Mouse (Mus musculus) G1E (cell line): Measurements from ENCODE around the gene Xdh. TPM values are rescaled to one million over a fixed set of nuclear protein-coding genes. Genes with fewer than 3 reads are reported as not detected.

Experiments
- ATAC-seq: 2 replicates; pipeline ENCODE4 v1.8.0; 2016; ENCODE audit warnings: mild to moderate bottlenecking; ENCODE audit not compliant: insufficient number of reproducible peaks, poor library complexity, low FRiP score, severe bottlenecking; ENCODE audit errors: extremely low read depth
- DNase-seq: peaks from one replicate; pipeline ENCODE4 v3.0.0; 2012; ENCODE audit warnings: low spot score
- H3K27me3 ChIP-seq: 2 replicates; pipeline ENCODE4 v1.6.1; 2012; ENCODE audit warnings: mild to moderate bottlenecking, low read length, inconsistent platforms; ENCODE audit not compliant: insufficient read depth
- H3K36me3 ChIP-seq: replicated peaks from 2 replicates; pipeline ENCODE3; 2012; ENCODE audit warnings: mild to moderate bottlenecking, inconsistent platforms
- H3K4me1 ChIP-seq: 2 replicates; pipeline ENCODE4 v1.6.1; 2012; ENCODE audit warnings: low read depth, low read length, inconsistent platforms, mixed read lengths; ENCODE audit not compliant: insufficient read depth
- H3K4me3 ChIP-seq: 2 replicates; pipeline ENCODE4 v1.5.1; 2012; ENCODE audit warnings: low read depth, mild to moderate bottlenecking, inconsistent platforms, low read length, moderate library complexity, mixed read lengths
- H3K9me3 ChIP-seq: replicated peaks from 2 replicates; pipeline ENCODE4 v1.6.1; 2012; ENCODE audit warnings: inconsistent platforms
- CTCF ChIP-seq: IDR thresholded peaks from 2 replicates; pipeline ENCODE4 v1.5.1; 2012; ENCODE audit warnings: low read depth, low read length, inconsistent platforms, mixed read lengths
- GATA1 ChIP-seq: IDR thresholded peaks from 2 replicates; pipeline ENCODE4 v1.6.1; 2012; ENCODE audit warnings: borderline replicate concordance, low read length, inconsistent platforms, mixed read lengths
- GATA2 ChIP-seq: IDR thresholded peaks from 2 replicates; pipeline ENCODE4 v1.6.1; 2012; ENCODE audit warnings: low read depth, low read length, inconsistent platforms, borderline replicate concordance
- POLR2AphosphoS5 ChIP-seq: IDR thresholded peaks from 2 replicates; pipeline ENCODE4 v1.6.1; 2012; ENCODE audit warnings: low read depth, low read length, inconsistent platforms; ENCODE audit not compliant: insufficient replicate concordance
- TAL1 ChIP-seq: conservative IDR thresholded peaks from 2 replicates; pipeline ENCODE4 v1.6.1; 2012; ENCODE audit warnings: low read depth, low read length, inconsistent platforms, mixed read lengths
- polyA plus RNA-seq: library from polyadenylated mRNA; stranded (reverse); fragments of >175 nt; gene quantifications from 2 replicates; pipeline ENCODE4 v1.2.3, GENCODE M21; 2012
- total RNA-seq, 2 experiments: library from RNA; stranded (forward) in 1 of 2; stranded (reverse) in 1 of 2; fragments of 200-1000 nt in 1 of 2; fragments of >200 nt in 1 of 2; fragmentation: Nextera tagmentation in 1 of 2; gene quantifications; 2 replicates each; pipeline ENCODE4 v1.2.3; 2014 to 2017

Gene Xdh
- total and polyA plus RNA-seq, 3 experiments, result 0.16 TPM; not detected in 2

DNA sequence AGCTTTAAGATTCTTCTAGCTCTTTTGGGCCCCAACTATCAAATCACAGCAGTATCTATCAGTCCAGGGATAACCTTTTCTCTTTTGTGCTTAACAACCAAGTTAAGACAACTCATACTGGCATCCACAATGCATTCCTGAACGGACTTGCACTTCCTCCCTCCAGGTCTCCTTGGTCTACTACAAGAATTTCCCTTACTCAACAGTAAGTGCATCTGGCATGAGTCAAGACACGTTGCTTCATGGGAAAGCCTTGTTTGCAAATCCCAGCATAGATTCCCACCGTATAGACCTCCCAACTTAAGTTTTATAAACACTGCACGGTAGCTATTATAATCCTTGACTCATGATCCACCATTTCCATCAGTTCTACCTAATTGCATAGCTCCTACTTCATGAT is 16.4 kb downstream of the Xdh start:
- Histone ChIP-seq H3K27me3 (no peaks in the 10 kb centered on the region), H3K4me3 (no peak overlapping the region), H3K36me3 (no peaks in the 10 kb centered on the region), H3K9me3 (peaks cover 32% of the 10 kb centered on the region), H3K4me1 (no peaks in the 10 kb centered on the region)
- ATAC-seq, result no peak
- no peak for TF ChIP-seq CTCF
- TF ChIP-seq GATA1, result no peak
- no peak for TF ChIP-seq GATA2
- no peak for TF ChIP-seq POLR2AphosphoS5
- no peak for DNase-seq

DNA sequence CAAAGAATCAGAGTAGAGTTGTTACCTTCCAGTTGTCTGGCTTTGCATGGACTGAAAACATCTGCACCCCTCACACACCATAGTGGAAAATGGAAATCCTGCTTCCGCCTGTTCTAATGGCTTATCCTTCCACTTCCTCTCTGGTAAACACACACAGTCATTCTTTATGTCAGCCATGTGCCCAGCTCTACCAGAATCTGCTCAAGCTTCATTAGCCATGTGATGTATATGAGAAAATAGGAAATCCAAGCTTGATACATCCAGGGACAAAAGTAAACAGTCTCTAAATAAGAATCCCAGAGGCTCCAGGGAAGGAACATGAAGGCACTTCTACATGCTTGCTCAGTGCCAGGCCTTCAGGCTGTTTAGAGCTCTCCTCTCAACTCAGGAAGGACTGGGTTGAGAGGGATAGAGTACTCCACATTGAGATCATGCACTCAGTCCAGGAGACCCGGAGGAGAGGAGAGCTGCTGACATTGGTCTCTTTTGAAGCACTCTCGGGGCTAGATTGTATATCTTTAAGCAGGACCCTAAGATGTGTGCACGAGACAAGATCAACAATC is 17.4 kb downstream of the Xdh start:
- TF ChIP-seq POLR2AphosphoS5, result no peak
- no peak for TF ChIP-seq TAL1
- TF ChIP-seq GATA2, result no peak
- TF ChIP-seq CTCF, result no peak
- TF ChIP-seq GATA1, result no peak
- no peak overlapping the region for H3K4me3 ChIP-seq
- ATAC-seq, result no peak
- H3K9me3 ChIP-seq, result peaks cover 26% of the 10 kb centered on the region
- H3K27me3 ChIP-seq, result no peaks in the 10 kb centered on the region
- no peaks in the 10 kb centered on the region for H3K4me1 ChIP-seq
- H3K36me3 ChIP-seq, result no peaks in the 10 kb centered on the region
- no peak for DNase-seq

DNA sequence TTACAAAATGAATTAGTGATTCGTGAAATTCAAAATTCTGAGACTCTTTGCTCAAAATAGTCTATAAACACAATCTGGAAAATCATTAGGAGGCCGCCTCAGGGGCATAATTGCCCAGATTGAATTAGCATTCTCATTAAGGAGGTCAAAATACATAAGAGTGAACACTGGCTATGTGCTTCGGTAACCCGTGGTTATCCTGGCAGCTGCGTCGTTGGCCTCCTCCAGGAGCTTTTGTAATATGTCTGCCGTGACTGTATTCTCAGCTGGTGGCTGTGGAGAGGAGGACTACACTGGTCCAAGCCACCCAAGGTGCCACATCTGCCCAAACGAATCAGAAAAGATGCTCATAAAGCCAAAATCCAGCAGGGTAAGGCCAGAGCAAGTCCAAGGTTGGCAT is 30.5 kb downstream of the Xdh start:
- TF ChIP-seq POLR2AphosphoS5 (no peak), GATA2 (no peak), TAL1 (no peak), CTCF (no peak), GATA1 (no peak)
- Histone ChIP-seq H3K4me1 (no peaks in the 10 kb centered on the region), H3K9me3 (peaks cover 57% of the 10 kb centered on the region), H3K4me3 (no peak overlapping the region), H3K36me3 (no peaks in the 10 kb centered on the region), H3K27me3 (no peaks in the 10 kb centered on the region)
- ATAC-seq (no peak), DNase-seq (no peak)

DNA sequence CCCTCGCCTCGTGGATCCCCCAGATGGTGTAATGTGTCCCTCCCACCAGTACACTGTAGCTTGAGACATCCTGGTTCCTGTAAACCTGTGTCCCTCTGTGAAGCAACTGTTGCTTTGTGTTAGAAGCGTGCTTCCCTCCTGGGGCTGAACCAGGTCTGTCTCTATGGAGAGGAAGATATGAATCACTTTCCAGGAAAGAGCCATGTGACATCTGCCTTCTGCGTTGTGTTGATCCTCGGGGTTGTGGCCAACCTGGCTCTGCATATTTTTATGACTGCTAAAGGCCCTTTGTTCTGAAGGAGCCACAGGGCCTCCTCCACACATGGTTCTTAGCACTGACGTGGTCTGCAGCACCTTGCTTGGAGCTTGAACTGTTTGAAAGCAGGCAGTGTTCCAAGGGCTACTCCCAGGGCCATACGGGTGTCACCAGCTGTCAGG is 31.0 kb downstream of the Xdh start:
- TF ChIP-seq CTCF (no peak), GATA1 (no peak), GATA2 (no peak), TAL1 (no peak)
- no peak overlapping the region for H3K4me3 ChIP-seq
- peaks cover 54% of the 10 kb centered on the region for H3K9me3 ChIP-seq
- no peaks in the 10 kb centered on the region for H3K27me3 ChIP-seq
- no peaks in the 10 kb centered on the region for H3K36me3 ChIP-seq
- H3K4me1 ChIP-seq, result no peaks in the 10 kb centered on the region
- ATAC-seq (no peak), DNase-seq (no peak)

- Histone ChIP-seq H3K9me3 (peaks cover 55% of the 10 kb centered on the region), H3K4me3 (no peak overlapping the region)
Measured at GRCm38 (mm10) chr17:73918138-73918537, 31.9 kb downstream of the Xdh start.

DNA sequence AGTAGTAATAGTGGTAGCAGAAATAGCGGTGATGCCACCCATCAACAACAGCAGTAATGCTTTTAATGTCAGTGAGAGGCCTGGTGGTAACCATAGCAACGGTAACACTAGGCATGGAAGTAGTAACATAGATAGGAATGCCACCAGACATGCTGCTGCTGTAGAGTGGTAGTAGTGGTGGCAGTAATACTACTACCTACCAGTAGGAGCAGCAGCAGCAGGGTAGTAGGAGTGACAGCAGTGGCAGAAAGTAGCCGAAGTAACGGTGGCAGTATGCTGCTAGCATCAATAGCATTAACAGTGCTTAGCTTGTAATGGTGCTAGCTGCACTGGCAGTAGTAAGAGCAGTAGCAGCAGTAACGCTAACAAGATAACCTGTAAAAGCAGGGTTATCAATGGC is 32.3 kb downstream of the Xdh start:
- H3K4me1 ChIP-seq, result no peaks in the 10 kb centered on the region
- H3K9me3 ChIP-seq, result peaks cover 54% of the 10 kb centered on the region
- no peak overlapping the region for H3K4me3 ChIP-seq
- DNase-seq (no peak), ATAC-seq (no peak)
- TF ChIP-seq GATA2 (no peak), POLR2AphosphoS5 (no peak), GATA1 (no peak), CTCF (no peak), TAL1 (no peak)
- H3K27me3 ChIP-seq, result no peaks in the 10 kb centered on the region
- no peaks in the 10 kb centered on the region for H3K36me3 ChIP-seq

More at GRCm38 (mm10) chr17:73918138-73918537, 31.9 kb downstream of the Xdh start:
- Histone ChIP-seq H3K4me1 (no peaks in the 10 kb centered on the region), H3K27me3 (no peaks in the 10 kb centered on the region), H3K36me3 (no peaks in the 10 kb centered on the region)
- ATAC-seq (no peak), DNase-seq (no peak)
- no peak for TF ChIP-seq GATA1
- TF ChIP-seq TAL1, result no peak
- TF ChIP-seq GATA2, result no peak
- TF ChIP-seq POLR2AphosphoS5, result no peak
- no peak for TF ChIP-seq CTCF

GRCm38 (mm10) chr17:73914730-73915129 is 35.3 kb downstream of the Xdh start:
- no peak overlapping the region for H3K4me3 ChIP-seq
- H3K4me1 ChIP-seq, result no peaks in the 10 kb centered on the region
- ATAC-seq (no peak), DNase-seq (no peak)
- H3K36me3 ChIP-seq, result no peaks in the 10 kb centered on the region
- H3K9me3 ChIP-seq, result peaks cover 41% of the 10 kb centered on the region
- no peaks in the 10 kb centered on the region for H3K27me3 ChIP-seq
- no peak for TF ChIP-seq GATA1
- TF ChIP-seq POLR2AphosphoS5, result no peak
- no peak for TF ChIP-seq TAL1
- TF ChIP-seq GATA2, result no peak
- no peak for TF ChIP-seq CTCF
